8 mouse cellular contexts compared by ENCODE assay signal in the genomic region with DNA sequence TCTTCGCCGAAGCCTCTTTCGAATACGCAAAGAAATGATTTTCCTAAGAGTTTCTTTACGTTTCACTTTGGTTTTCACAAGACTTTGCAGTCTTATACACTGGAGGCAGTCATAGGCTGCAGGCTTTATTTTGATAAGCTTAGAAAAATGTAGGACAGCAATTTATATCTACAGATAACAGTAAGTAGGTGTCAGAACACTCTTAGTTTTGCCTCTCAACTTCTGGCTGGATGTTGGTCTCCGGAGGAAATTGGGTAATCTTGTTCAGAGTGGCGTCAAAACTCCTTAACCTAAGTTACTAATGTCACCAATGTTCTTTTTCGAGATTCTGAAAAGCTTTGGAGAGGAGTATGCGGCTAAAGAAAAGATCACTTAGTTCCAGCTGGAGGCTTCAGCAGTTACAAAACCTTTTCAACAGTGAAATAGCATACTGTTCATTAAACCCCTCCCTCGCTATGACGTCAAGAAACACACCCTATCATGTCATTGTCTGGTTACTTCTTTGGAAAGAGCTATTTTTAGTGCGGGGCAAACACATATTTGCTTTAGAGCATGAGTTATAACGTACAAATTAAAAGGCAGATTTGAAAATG. TPM values are rescaled to one million over a fixed set of nuclear protein-coding genes. Genes with fewer than 3 reads are reported as not detected.
DNase-seq lines count a peak whose midpoint lies in the region; ATAC-seq and TF ChIP-seq lines count a peak whose summit lies in the region.

No protein-coding gene starts in this region.

- H3K36me3 ChIP-seq in ES-Bruce4 (ENCODE audit: control insufficient read depth, insufficient read depth, low read length, poor library complexity, severe bottlenecking): no peaks in the 10 kb centered on the region
- no peaks in the 10 kb centered on the region for H3K36me3 ChIP-seq in forebrain, embryonic 15.5 days
- H3K36me3 ChIP-seq in limb, embryonic 15.5 days: peaks cover 11% of the 10 kb centered on the region; the same call in 1 of the 2 replicates
- 0 out of 2 replicates have a peak, but pooled peaks cover under 1% of the 10 kb centered on the region for H3K36me3 ChIP-seq in neural tube, embryonic 14.5 days (ENCODE audit: control insufficient read depth, insufficient read depth, low read length)

- ATAC-seq in forebrain, embryonic 15.5 days (replicated peaks): peak; percentile 66
- ATAC-seq in limb, embryonic 15.5 days (ENCODE audit: insufficient number of reproducible peaks, low FRiP score, low TSS enrichment, low read depth): no peak
- peak; percentile 42 for ATAC-seq in neural tube, embryonic 14.5 days (ENCODE audit: low read depth)

- WGBS in forebrain, embryonic 15.5 days: 41% methylated on average over 13 of the region's 13 CpGs
- 49% methylated on average over 13 of the region's 13 CpGs for WGBS in limb, embryonic 15.5 days
- 48% methylated on average over 13 of the region's 13 CpGs for WGBS in neural tube, embryonic 14.5 days

- H3K27me3 ChIP-seq in ES-Bruce4 (ENCODE audit: control insufficient read depth, insufficient read depth, low read length, poor library complexity, severe bottlenecking): no peaks in the 10 kb centered on the region
- no peaks in the 10 kb centered on the region for H3K27me3 ChIP-seq in forebrain, embryonic 15.5 days
- no peaks in the 10 kb centered on the region for H3K27me3 ChIP-seq in limb, embryonic 15.5 days
- H3K27me3 ChIP-seq in neural tube, embryonic 14.5 days (ENCODE audit: control insufficient read depth, insufficient read depth, low read length): no peaks in the 10 kb centered on the region

- peak overlapping the region; percentile 64 for H3K4me2 ChIP-seq in forebrain, embryonic 15.5 days (replicated peaks)
- H3K4me2 ChIP-seq in limb, embryonic 15.5 days: peak overlapping the region; percentile 72
- peak overlapping the region; percentile 82; the same call in 1 of the 2 replicates for H3K4me2 ChIP-seq in neural tube, embryonic 14.5 days (ENCODE audit: low read depth, low read length)

- peak overlapping the region; percentile 96; the same call in 1 of the 2 replicates for H3K4me3 ChIP-seq in ES-Bruce4 (ENCODE audit: low read depth, low read length)
- peak overlapping the region; percentile 57 for H3K4me3 ChIP-seq in forebrain, embryonic 15.5 days
- peak overlapping the region; percentile 63 for H3K4me3 ChIP-seq in limb, embryonic 15.5 days
- H3K4me3 ChIP-seq in neural tube, embryonic 14.5 days (ENCODE audit: low read depth, low read length): peak overlapping the region; percentile 70

- H3K9ac ChIP-seq in ES-Bruce4 (ENCODE audit: low read depth, poor library complexity, severe bottlenecking): no peak overlapping the region
- peak overlapping the region; percentile 72; the same call in 1 of the 2 replicates for H3K9ac ChIP-seq in forebrain, embryonic 15.5 days (replicated peaks)
- H3K9ac ChIP-seq in limb, embryonic 15.5 days: peak overlapping the region; percentile 72; the same call in 1 of the 2 replicates
- H3K9ac ChIP-seq in neural tube, embryonic 14.5 days (replicated peaks; ENCODE audit: low read depth, low read length): no peak overlapping the region

- H3K9me3 ChIP-seq in ES-Bruce4 (replicated peaks; ENCODE audit: control insufficient read depth, insufficient read depth, low read length, poor library complexity, severe bottlenecking): no peaks in the 10 kb centered on the region
- H3K9me3 ChIP-seq in forebrain, embryonic 15.5 days: no peaks in the 10 kb centered on the region
- H3K9me3 ChIP-seq in limb, embryonic 15.5 days: no peaks in the 10 kb centered on the region
- no peaks in the 10 kb centered on the region for H3K9me3 ChIP-seq in neural tube, embryonic 14.5 days (ENCODE audit: control insufficient read depth, low read length)

- H3K4me1 ChIP-seq in ES-Bruce4 (ENCODE audit: control insufficient read depth, insufficient read depth, low read length): peaks cover 5% of the 10 kb centered on the region
- peaks cover 16% of the 10 kb centered on the region for H3K4me1 ChIP-seq in forebrain, embryonic 15.5 days
- H3K4me1 ChIP-seq in limb, embryonic 15.5 days: peaks cover 14% of the 10 kb centered on the region; the same call in 1 of the 2 replicates
- peaks cover 5% of the 10 kb centered on the region for H3K4me1 ChIP-seq in neural tube, embryonic 14.5 days (ENCODE audit: control insufficient read depth, insufficient read depth, low read length)

- no peak for TF ChIP-seq CTCF in ES-Bruce4 (IDR thresholded peaks at IDR 0.05; ENCODE audit: low read depth, low read length)

- no peak for TF ChIP-seq POLR2A in ES-Bruce4 (IDR thresholded peaks at IDR 0.05; ENCODE audit: insufficient read depth, low read length)

- TF ChIP-seq EP300 in ES-Bruce4 (IDR thresholded peaks at IDR 0.05; ENCODE audit: insufficient read depth, low read depth, low read length): no peak

- peak overlapping the region; percentile 66 for H3K27ac ChIP-seq in ES-Bruce4 (ENCODE audit: insufficient read depth, low read length)
- peak overlapping the region; percentile 92 for H3K27ac ChIP-seq in forebrain, embryonic 15.5 days (replicated peaks)
- peak overlapping the region; percentile 88 for H3K27ac ChIP-seq in limb, embryonic 15.5 days
- no peak overlapping the region; the same call in 1 of the 2 replicates for H3K27ac ChIP-seq in neural tube, embryonic 14.5 days (ENCODE audit: low read depth, low read length)

- peak; percentile 48 for DNase-seq in adrenal gland, adult 2 months
- no peak for DNase-seq in adrenal gland, postnatal 10 days
- DNase-seq in urinary bladder, postnatal 25 days (ENCODE audit: low spot score): no peak
- DNase-seq in urinary bladder, adult 18-20 months (ENCODE audit: low spot score in 2 of 2): no peak

RNA-seq across cellular contexts. Expression of a gene that starts 4.1 kb away (rescaled TPM):
- total RNA-seq in adrenal gland, adult 2 months (2021): 10 to 100 TPM; 13.9 to 27.7 TPM
- 19.4 and 21.5 TPM in 2 replicates for polyA plus RNA-seq in adrenal gland, adult 2 months (2012; rRNA removed)
- 10 to 100 TPM; 15.3 to 17.1 TPM for total RNA-seq in adrenal gland, postnatal 10 days (2021)
- polyA plus RNA-seq in ES-Bruce4 (2011; ENCODE audit: insufficient read depth, insufficient read length, low read depth, missing spikeins): 48.3 and 51.9 TPM in 2 replicates
- polyA plus RNA-seq in forebrain, embryonic 15.5 days (2015; fragmentation: Nextera tagmentation; extraction: Ambion mirVana): 80.2 and 80.9 TPM in 2 replicates
- polyA plus RNA-seq in limb, embryonic 15.5 days (2015; fragmentation: Nextera tagmentation; extraction: Ambion mirVana): 55.2 and 61.1 TPM in 2 replicates
- polyA plus RNA-seq in neural tube, embryonic 14.5 days (2014; fragmentation: Nextera tagmentation; extraction: Ambion mirVana): 115 and 137 TPM in 2 replicates

RNA-seq across cellular contexts. Expression of a gene that starts 22.0 kb away (rescaled TPM):
- total RNA-seq in adrenal gland, adult 2 months (2021): 10 to 100 TPM; 38.4 to 70.0 TPM
- 37.5 and 43.3 TPM in 2 replicates for polyA plus RNA-seq in adrenal gland, adult 2 months (2012; rRNA removed)
- 10 to 100 TPM; 46.0 to 62.1 TPM for total RNA-seq in adrenal gland, postnatal 10 days (2021)
- polyA plus RNA-seq in ES-Bruce4 (2011; ENCODE audit: insufficient read depth, insufficient read length, low read depth, missing spikeins): 12.2 and 13.6 TPM in 2 replicates
- 12.1 and 15.1 TPM in 2 replicates for polyA plus RNA-seq in forebrain, embryonic 15.5 days (2015; fragmentation: Nextera tagmentation; extraction: Ambion mirVana)
- 33.9 and 51.5 TPM in 2 replicates for polyA plus RNA-seq in limb, embryonic 15.5 days (2015; fragmentation: Nextera tagmentation; extraction: Ambion mirVana)
- 8.2 and 9.6 TPM in 2 replicates for polyA plus RNA-seq in neural tube, embryonic 14.5 days (2014; fragmentation: Nextera tagmentation; extraction: Ambion mirVana)

RNA-seq across cellular contexts. Expression of a gene that starts 28.5 kb away (rescaled TPM):
- total RNA-seq in adrenal gland, adult 2 months (2021): 10 to 100 TPM; 31.8 to 44.5 TPM
- polyA plus RNA-seq in adrenal gland, adult 2 months (2012; rRNA removed): 166 and 181 TPM in 2 replicates
- 10 to 100 TPM; 34.2 to 36.9 TPM for total RNA-seq in adrenal gland, postnatal 10 days (2021)
- polyA plus RNA-seq in ES-Bruce4 (2011; ENCODE audit: insufficient read depth, insufficient read length, low read depth, missing spikeins): 41.7 and 43.3 TPM in 2 replicates
- polyA plus RNA-seq in forebrain, embryonic 15.5 days (2015; fragmentation: Nextera tagmentation; extraction: Ambion mirVana): 39.4 and 41.5 TPM in 2 replicates
- polyA plus RNA-seq in limb, embryonic 15.5 days (2015; fragmentation: Nextera tagmentation; extraction: Ambion mirVana): 37.1 and 43.7 TPM in 2 replicates
- 39.8 and 50.3 TPM in 2 replicates for polyA plus RNA-seq in neural tube, embryonic 14.5 days (2014; fragmentation: Nextera tagmentation; extraction: Ambion mirVana)

RNA-seq across cellular contexts. Expression of a gene that starts 40.2 kb away (rescaled TPM):
- total RNA-seq in adrenal gland, adult 2 months (2021): 100 to 1,000 TPM in 1 of 2 experiments, 10 to 100 TPM in 1; 69.6 to 113 TPM
- 62.6 and 67.4 TPM in 2 replicates for polyA plus RNA-seq in adrenal gland, adult 2 months (2012; rRNA removed)
- total RNA-seq in adrenal gland, postnatal 10 days (2021): 100 to 1,000 TPM in 1 of 2 experiments, 10 to 100 TPM in 1; 94.4 to 108 TPM
- 87.4 and 88.9 TPM in 2 replicates for polyA plus RNA-seq in ES-Bruce4 (2011; ENCODE audit: insufficient read depth, insufficient read length, low read depth, missing spikeins)
- polyA plus RNA-seq in forebrain, embryonic 15.5 days (2015; fragmentation: Nextera tagmentation; extraction: Ambion mirVana): 14.3 and 15.8 TPM in 2 replicates
- polyA plus RNA-seq in limb, embryonic 15.5 days (2015; fragmentation: Nextera tagmentation; extraction: Ambion mirVana): 108 and 112 TPM in 2 replicates
- polyA plus RNA-seq in neural tube, embryonic 14.5 days (2014; fragmentation: Nextera tagmentation; extraction: Ambion mirVana): 4.1 and 18.9 TPM in 2 replicates

RNA-seq across cellular contexts. Expression of a gene that starts 40.3 kb away (rescaled TPM):
- 10 to 100 TPM; 17.3 to 21.5 TPM for total RNA-seq in adrenal gland, adult 2 months (2021)
- polyA plus RNA-seq in adrenal gland, adult 2 months (2012; rRNA removed): 9.3 and 9.7 TPM in 2 replicates
- 10 to 100 TPM; 39.8 to 43.2 TPM for total RNA-seq in adrenal gland, postnatal 10 days (2021)
- 290 and 304 TPM in 2 replicates for polyA plus RNA-seq in ES-Bruce4 (2011; ENCODE audit: insufficient read depth, insufficient read length, low read depth, missing spikeins)
- 165 and 196 TPM in 2 replicates for polyA plus RNA-seq in forebrain, embryonic 15.5 days (2015; fragmentation: Nextera tagmentation; extraction: Ambion mirVana)
- polyA plus RNA-seq in limb, embryonic 15.5 days (2015; fragmentation: Nextera tagmentation; extraction: Ambion mirVana): 340 and 365 TPM in 2 replicates
- 72.0 and 85.4 TPM in 2 replicates for polyA plus RNA-seq in neural tube, embryonic 14.5 days (2014; fragmentation: Nextera tagmentation; extraction: Ambion mirVana)

Comparison
In these comparisons a context has a peak if more than half of its experiments do, and no peak if none do; other contexts are left out.
1. H3K9ac ChIP-seq: peak in forebrain, embryonic 15.5 days (single experiment) and limb, embryonic 15.5 days (single experiment); none in ES-Bruce4 (single experiment) and neural tube, embryonic 14.5 days (single experiment).
2. Peak in every context shown above with its lines, with median percentiles within 50 percentile points of each other: H3K4me3 ChIP-seq and H3K4me2 ChIP-seq.